Mouse (Mus musculus): ENCODE results near the gene N4bp3. TPM values are rescaled to one million over a fixed set of nuclear protein-coding genes. Genes with fewer than 3 reads are reported as not detected.

The N4bp3 gene
- polyA plus RNA-seq, 1 experiment from 2014 or later: 4.9 TPM

- no peaks in the 10 kb centered on the region for H3K36me3 ChIP-seq
- 2% methylated on average over 7 of the region's 7 CpGs for WGBS (ENCODE audit: insufficient replicate concordance)
- peak overlapping the region; percentile 54 for H3K9ac ChIP-seq
- no peak overlapping the region for H3K27ac ChIP-seq
- H3K9me3 ChIP-seq (replicated peaks): no peaks in the 10 kb centered on the region
- H3K4me1 ChIP-seq: peaks cover 41% of the 10 kb centered on the region
- peak overlapping the region; percentile 63 for H3K4me3 ChIP-seq
- ATAC-seq: no peak
- H3K4me2 ChIP-seq: peak overlapping the region; percentile 89
- H3K27me3 ChIP-seq (replicated peaks): peaks cover 73% of the 10 kb centered on the region
Observed at GRCm38 (mm10) chr11:51649889-51650199, 798 bp downstream of the N4bp3 start.

- Histone ChIP-seq H3K9ac (peak overlapping the region; percentile 54), H3K27me3 (replicated peaks) (peaks cover 73% of the 10 kb centered on the region), H3K4me3 (peak overlapping the region; percentile 63), H3K4me2 (peak overlapping the region; percentile 89), H3K27ac (no peak overlapping the region), H3K4me1 (peaks cover 41% of the 10 kb centered on the region), H3K36me3 (no peaks in the 10 kb centered on the region), H3K9me3 (replicated peaks) (no peaks in the 10 kb centered on the region)
- no peak for ATAC-seq
- 32% methylated on average over 11 of the region's 11 CpGs for WGBS (ENCODE audit: insufficient replicate concordance)
Observed at GRCm38 (mm10) chr11:51649111-51649888, 1.3 kb downstream of the N4bp3 start.

- H3K9me3 ChIP-seq (replicated peaks): no peaks in the 10 kb centered on the region
- peaks cover 75% of the 10 kb centered on the region for H3K27me3 ChIP-seq (replicated peaks)
- H3K36me3 ChIP-seq: no peaks in the 10 kb centered on the region; the same call in 1 of the 2 replicates
- 0 out of 2 replicates have a peak overlapping the region, but pooled peaks have one; percentile 4 for H3K9ac ChIP-seq
- peaks cover 46% of the 10 kb centered on the region for H3K4me1 ChIP-seq
- H3K4me3 ChIP-seq: no peak overlapping the region
- no peak for ATAC-seq
- WGBS (ENCODE audit: insufficient replicate concordance): 36% methylated on average over 3 of the region's 3 CpGs
- no peak overlapping the region for H3K27ac ChIP-seq
- H3K4me2 ChIP-seq: peak overlapping the region; percentile 89
Observed at GRCm38 (mm10) chr11:51648566-51648965, 2.1 kb downstream of the N4bp3 start.

- Histone ChIP-seq H3K9me3 (replicated peaks) (no peaks in the 10 kb centered on the region), H3K4me2 (no peak overlapping the region), H3K36me3 (peaks cover 2% of the 10 kb centered on the region; the same call in 1 of the 2 replicates), H3K4me3 (no peak overlapping the region), H3K27me3 (replicated peaks) (peaks cover 68% of the 10 kb centered on the region), H3K4me1 (peaks cover 52% of the 10 kb centered on the region), H3K9ac (no peak overlapping the region), H3K27ac (0 out of 2 replicates have a peak overlapping the region, but pooled peaks have one; percentile 1)
- ATAC-seq: no peak
- 38% methylated on average over 15 of the region's 15 CpGs for WGBS (ENCODE audit: insufficient replicate concordance)
Observed at GRCm38 (mm10) chr11:51646751-51647667, 3.6 kb downstream of the N4bp3 start.

GRCm38 (mm10) chr11:51646245-51646644 lies 4.4 kb downstream of the N4bp3 start:
- peaks cover 52% of the 10 kb centered on the region for H3K4me1 ChIP-seq
- ATAC-seq: no peak
- WGBS (ENCODE audit: insufficient replicate concordance): 62% methylated on average over 7 of the region's 7 CpGs
- H3K27me3 ChIP-seq (replicated peaks): peaks cover 60% of the 10 kb centered on the region
- no peak overlapping the region for H3K27ac ChIP-seq
- no peaks in the 10 kb centered on the region for H3K9me3 ChIP-seq (replicated peaks)
- H3K36me3 ChIP-seq: peaks cover 2% of the 10 kb centered on the region; the same call in 1 of the 2 replicates
- no peak overlapping the region for H3K9ac ChIP-seq
- H3K4me3 ChIP-seq: no peak overlapping the region
- H3K4me2 ChIP-seq: no peak overlapping the region

- H3K4me2 ChIP-seq: no peak overlapping the region
- no peak overlapping the region for H3K9ac ChIP-seq
- no peak overlapping the region for H3K4me3 ChIP-seq
- no peaks in the 10 kb centered on the region for H3K9me3 ChIP-seq (replicated peaks)
- H3K27me3 ChIP-seq (replicated peaks): peaks cover 51% of the 10 kb centered on the region
- H3K27ac ChIP-seq: no peak overlapping the region
- WGBS (ENCODE audit: insufficient replicate concordance): 83% methylated on average over 13 of the region's 13 CpGs
- ATAC-seq: no peak
- peaks cover 43% of the 10 kb centered on the region for H3K4me1 ChIP-seq
- peaks cover 2% of the 10 kb centered on the region; the same call in 1 of the 2 replicates for H3K36me3 ChIP-seq
Observed at GRCm38 (mm10) chr11:51645293-51645692, 5.3 kb downstream of the N4bp3 start.

GRCm38 (mm10) chr11:51644217-51644616 lies 6.4 kb downstream of the N4bp3 start:
- Histone ChIP-seq H3K27ac (no peak overlapping the region), H3K9ac (no peak overlapping the region)
- ATAC-seq: no peak

GRCm38 (mm10) chr11:51643761-51644160 lies 6.9 kb downstream of the N4bp3 start:
- no peak overlapping the region for H3K4me3 ChIP-seq
- peaks cover 36% of the 10 kb centered on the region for H3K27me3 ChIP-seq (replicated peaks)
- no peak for ATAC-seq
- H3K36me3 ChIP-seq: peaks cover 2% of the 10 kb centered on the region; the same call in 1 of the 2 replicates
- no peak overlapping the region for H3K9ac ChIP-seq
- H3K4me2 ChIP-seq: no peak overlapping the region; the same call in 1 of the 2 replicates
- peaks cover 28% of the 10 kb centered on the region for H3K4me1 ChIP-seq
- WGBS (ENCODE audit: insufficient replicate concordance): 53% methylated on average over 15 of the region's 15 CpGs
- no peak overlapping the region for H3K27ac ChIP-seq
- no peaks in the 10 kb centered on the region for H3K9me3 ChIP-seq (replicated peaks)

More at GRCm38 (mm10) chr11:51644217-51644616, 6.4 kb downstream of the N4bp3 start:
- Histone ChIP-seq H3K4me1 (peaks cover 32% of the 10 kb centered on the region), H3K4me3 (no peak overlapping the region), H3K36me3 (peaks cover 2% of the 10 kb centered on the region; the same call in 1 of the 2 replicates), H3K4me2 (no peak overlapping the region), H3K9me3 (replicated peaks) (no peaks in the 10 kb centered on the region), H3K27me3 (replicated peaks) (peaks cover 40% of the 10 kb centered on the region)
- 40% methylated on average over 16 of the region's 16 CpGs for WGBS (ENCODE audit: insufficient replicate concordance)

GRCm38 (mm10) chr11:51643202-51643601 lies 7.4 kb downstream of the N4bp3 start:
- Histone ChIP-seq H3K9me3 (replicated peaks) (no peaks in the 10 kb centered on the region), H3K4me2 (no peak overlapping the region), H3K9ac (no peak overlapping the region), H3K36me3 (peaks cover 2% of the 10 kb centered on the region; the same call in 1 of the 2 replicates), H3K27me3 (replicated peaks) (peaks cover 30% of the 10 kb centered on the region), H3K4me1 (peaks cover 30% of the 10 kb centered on the region), H3K4me3 (no peak overlapping the region), H3K27ac (no peak overlapping the region)
- WGBS (ENCODE audit: insufficient replicate concordance): 48% methylated on average over 9 of the region's 9 CpGs
- no peak for ATAC-seq

- Histone ChIP-seq H3K4me1 (peaks cover 36% of the 10 kb centered on the region), H3K36me3 (peaks cover 2% of the 10 kb centered on the region; the same call in 1 of the 2 replicates), H3K4me3 (no peak overlapping the region), H3K9me3 (replicated peaks) (no peaks in the 10 kb centered on the region), H3K27me3 (replicated peaks) (peaks cover 15% of the 10 kb centered on the region), H3K4me2 (no peak overlapping the region), H3K9ac (no peak overlapping the region), H3K27ac (no peak overlapping the region)
- ATAC-seq: no peak
- WGBS (ENCODE audit: insufficient replicate concordance): 67% methylated on average over 7 of the region's 7 CpGs
Observed at GRCm38 (mm10) chr11:51640748-51641147, 9.9 kb downstream of the N4bp3 start.

- Histone ChIP-seq H3K4me1 (peaks cover 51% of the 10 kb centered on the region), H3K4me3 (peak overlapping the region; percentile 33; the same call in 1 of the 2 replicates), H3K36me3 (peaks cover 8% of the 10 kb centered on the region; the same call in 1 of the 2 replicates), H3K4me2 (peak overlapping the region; percentile 58), H3K27ac (peak overlapping the region; percentile 38), H3K27me3 (replicated peaks) (peaks cover 6% of the 10 kb centered on the region), H3K9me3 (replicated peaks) (no peaks in the 10 kb centered on the region), H3K9ac (peak overlapping the region; percentile 40; the same call in 1 of the 2 replicates)
- WGBS (ENCODE audit: insufficient replicate concordance): 48% methylated on average over 5 of the region's 5 CpGs
- no peak for ATAC-seq
Observed at GRCm38 (mm10) chr11:51638497-51638896, 12.1 kb downstream of the N4bp3 start.

Data from liver, embryonic 12.5 days (tissue).